Mouse (Mus musculus) spleen, adult 2 months (tissue): ENCODE results near the gene Zbtb20. TPM values are rescaled to one million over a fixed set of nuclear protein-coding genes. Genes with fewer than 3 reads are reported as not detected.

Experiments
- DNase-seq, 2 experiments: peaks; one replicate each; pipeline versions ENCODE4 v3.0.0 to v3.0.0-alpha.2; 2012 to 2021; ENCODE audit warnings: low spot score in 2 of 2, low read depth in 1 of 2
- H3K27ac ChIP-seq: fragments of 200-500 bp; 2 replicates; pipeline ENCODE4 v1.5.1; 2012; ENCODE audit warnings: low read length, inconsistent platforms; ENCODE audit not compliant: insufficient read depth
- H3K27me3 ChIP-seq: fragments of 200-500 bp; 2 replicates; pipeline ENCODE4 v1.6.1; 2012; ENCODE audit warnings: mild to moderate bottlenecking, moderate library complexity, low read length, inconsistent platforms; ENCODE audit not compliant: control insufficient read depth, insufficient read depth
- H3K36me3 ChIP-seq: fragments of 200-500 bp; 2 replicates; pipeline ENCODE4 v1.6.1; 2012; ENCODE audit warnings: mild to moderate bottlenecking, low read length, inconsistent platforms; ENCODE audit not compliant: control insufficient read depth, insufficient read depth
- H3K4me1 ChIP-seq: fragments of 200-500 bp; 2 replicates; pipeline ENCODE4 v1.6.1; 2011; ENCODE audit warnings: inconsistent platforms; ENCODE audit not compliant: control insufficient read depth, insufficient read depth, insufficient read length
- H3K4me3 ChIP-seq: fragments of 200-500 bp; 2 replicates; pipeline ENCODE4 v1.5.1; 2011; ENCODE audit warnings: mild to moderate bottlenecking, inconsistent platforms; ENCODE audit not compliant: insufficient read depth, insufficient read length; ENCODE audit errors: extremely low read depth
- CTCF ChIP-seq: fragments of 200-500 bp; IDR thresholded peaks from 2 replicates; pipeline ENCODE4 v1.5.1; 2011; ENCODE audit warnings: mild to moderate bottlenecking, inconsistent platforms; ENCODE audit not compliant: insufficient read depth, insufficient read length, insufficient replicate concordance; ENCODE audit errors: extremely low read depth
- POLR2A ChIP-seq: fragments of 200-500 bp; IDR thresholded peaks from 2 replicates; pipeline ENCODE4 v1.6.1; 2011; ENCODE audit warnings: low read depth, low read length, inconsistent platforms
- WGBS: fragments of 180-500 bp; shearing (Covaris S2); methylation state at CpG from one replicate; pipeline ENCODE4 v1.1.7; 2018; 5-methylcytosine and 5-hydroxymethylcytosine counted together
- polyA plus RNA-seq: library from polyadenylated mRNA; depleted of rRNA; stranded (reverse); fragments of >200 nt; gene quantifications from 2 replicates; pipeline ENCODE4 v1.2.3, GENCODE M21; 2012

Zbtb20 gene
- polyA plus RNA-seq, 1 experiment, result 8.6 TPM

GRCm38 (mm10) chr16:43190390-43190789 is 314.7 kb downstream of the Zbtb20 start:
- H3K27ac ChIP-seq, result no peak overlapping the region
- TF ChIP-seq CTCF (no peak), POLR2A (no peak)
- no peak for DNase-seq
- WGBS, result 79% methylated on average over 1 of the region's 1 CpGs
- H3K36me3 ChIP-seq, result no peaks in the 10 kb centered on the region
- no peak overlapping the region for H3K4me3 ChIP-seq
- H3K27me3 ChIP-seq, result no peaks in the 10 kb centered on the region
- H3K4me1 ChIP-seq, result no peaks in the 10 kb centered on the region

- WGBS, result 95% methylated on average over 9 of the region's 9 CpGs
- TF ChIP-seq POLR2A (no peak), CTCF (no peak)
- Histone ChIP-seq H3K27me3 (no peaks in the 10 kb centered on the region), H3K27ac (no peak overlapping the region), H3K4me3 (no peak overlapping the region), H3K4me1 (no peaks in the 10 kb centered on the region), H3K36me3 (no peaks in the 10 kb centered on the region)
- no peak for DNase-seq
These were observed 315.6 kb downstream of the Zbtb20 start for GRCm38 (mm10) chr16:43191060-43191850.

GRCm38 (mm10) chr16:43193631-43194239 is 318.1 kb downstream of the Zbtb20 start:
- Histone ChIP-seq H3K27me3 (no peaks in the 10 kb centered on the region), H3K4me1 (no peaks in the 10 kb centered on the region), H3K36me3 (no peaks in the 10 kb centered on the region), H3K4me3 (no peak overlapping the region), H3K27ac (no peak overlapping the region)
- TF ChIP-seq CTCF, result no peak
- TF ChIP-seq POLR2A, result no peak
- DNase-seq, result no peak
- WGBS, result 93% methylated on average over 6 of the region's 6 CpGs

- 75% methylated on average over 4 of the region's 4 CpGs for WGBS
- H3K27ac ChIP-seq, result no peak overlapping the region
- H3K4me1 ChIP-seq, result no peaks in the 10 kb centered on the region
These were observed 341.8 kb downstream of the Zbtb20 start for GRCm38 (mm10) chr16:43217336-43218006.

GRCm38 (mm10) chr16:43219367-43219766 is 343.7 kb downstream of the Zbtb20 start:
- no peaks in the 10 kb centered on the region for H3K27me3 ChIP-seq
- no peak overlapping the region for H3K27ac ChIP-seq
- H3K4me1 ChIP-seq, result no peaks in the 10 kb centered on the region
- DNase-seq, result no peak
- TF ChIP-seq CTCF (no peak), POLR2A (no peak)
- H3K36me3 ChIP-seq, result no peaks in the 10 kb centered on the region
- no peak overlapping the region for H3K4me3 ChIP-seq
- 93% methylated on average over 1 of the region's 1 CpGs for WGBS

More at GRCm38 (mm10) chr16:43217336-43218006, 341.8 kb downstream of the Zbtb20 start:
- Histone ChIP-seq H3K36me3 (no peaks in the 10 kb centered on the region), H3K27me3 (no peaks in the 10 kb centered on the region), H3K4me3 (no peak overlapping the region)
- no peak for DNase-seq
- no peak for TF ChIP-seq POLR2A
- no peak for TF ChIP-seq CTCF

- no peaks in the 10 kb centered on the region for H3K36me3 ChIP-seq
- WGBS, result 87% methylated on average over 4 of the region's 4 CpGs
- no peaks in the 10 kb centered on the region for H3K4me1 ChIP-seq
- H3K27me3 ChIP-seq, result no peaks in the 10 kb centered on the region
- DNase-seq, result no peak
- TF ChIP-seq CTCF (no peak), POLR2A (no peak)
- H3K4me3 ChIP-seq, result no peak overlapping the region
- no peak overlapping the region for H3K27ac ChIP-seq
These were observed 345.6 kb downstream of the Zbtb20 start for GRCm38 (mm10) chr16:43221313-43221712.
